Mouse (Mus musculus) liver, embryonic 15.5 days (tissue): ENCODE measurements around the gene Ghrhr. TPM values are rescaled to one million over a fixed set of nuclear protein-coding genes. Genes with fewer than 3 reads are reported as not detected.

Source experiments
- ATAC-seq: fragments of 200-750 bp; cut with Nextera tagmentation; 2 replicates; pipeline ENCODE4 v1.8.0; 2017; ENCODE audit warnings: moderate number of reproducible peaks, mild to moderate bottlenecking, moderate library complexity; ENCODE audit not compliant: insufficient read depth
- H3K27ac ChIP-seq: fragments of 300-500 bp; sonication (generic); replicated peaks from 2 replicates; pipeline ENCODE4 v1.5.1; 2015; ENCODE audit warnings: mild to moderate bottlenecking, inconsistent platforms
- H3K27me3 ChIP-seq: fragments of 300-500 bp; sonication (generic); 2 replicates; pipeline ENCODE4 v1.6.1; 2015; ENCODE audit warnings: mild to moderate bottlenecking, inconsistent platforms
- H3K36me3 ChIP-seq: fragments of 300-500 bp; sonication (generic); replicated peaks from 2 replicates; pipeline ENCODE4 v1.6.1; 2015; ENCODE audit warnings: moderate library complexity, mild to moderate bottlenecking, inconsistent platforms
- H3K4me1 ChIP-seq: fragments of 300-500 bp; sonication (generic); replicated peaks from 2 replicates; pipeline ENCODE4 v1.6.1; 2015; ENCODE audit warnings: inconsistent platforms
- H3K4me2 ChIP-seq: fragments of 300-500 bp; sonication (generic); 2 replicates; pipeline ENCODE4 v1.6.1; 2015; ENCODE audit warnings: moderate library complexity, mild to moderate bottlenecking, inconsistent platforms
- H3K4me3 ChIP-seq: fragments of 300-500 bp; sonication (generic); replicated peaks from 2 replicates; pipeline ENCODE4 v1.5.1; 2015; ENCODE audit warnings: mild to moderate bottlenecking, inconsistent platforms
- H3K9ac ChIP-seq: fragments of 300-500 bp; sonication (generic); 2 replicates; pipeline ENCODE4 v1.6.1; 2015; ENCODE audit warnings: moderate library complexity, mild to moderate bottlenecking, inconsistent platforms
- H3K9me3 ChIP-seq: fragments of 300-500 bp; sonication (generic); replicated peaks from 2 replicates; pipeline ENCODE4 v1.6.1; 2016; ENCODE audit warnings: inconsistent platforms
- WGBS: fragments of 180-500 bp; shearing (Covaris S2); methylation state at CpG from one replicate; pipeline ENCODE4 v1.1.7; 2015; ENCODE audit warnings: mixed read lengths; ENCODE audit not compliant: insufficient replicate concordance; 5-methylcytosine and 5-hydroxymethylcytosine counted together
- polyA plus RNA-seq: library from polyadenylated mRNA; unstranded; fragments of >200 nt; fragmentation: Nextera tagmentation; extraction: Ambion mirVana; gene quantifications from 2 replicates; pipeline ENCODE4 v1.2.1, GENCODE M21; 2015

Ghrhr gene
- polyA plus RNA-seq, 1 experiment from 2014 or later = 0.08 TPM

GRCm38 (mm10) chr6:55416202-55416601, 40.1 kb downstream of the Ghrhr start:
- H3K4me2 ChIP-seq = no peak overlapping the region
- H3K4me3 ChIP-seq = no peak overlapping the region
- H3K9ac ChIP-seq = no peak overlapping the region
- no peaks in the 10 kb centered on the region for H3K36me3 ChIP-seq
- WGBS = 69% methylated on average over 5 of the region's 5 CpGs
- no peaks in the 10 kb centered on the region for H3K9me3 ChIP-seq
- no peaks in the 10 kb centered on the region for H3K4me1 ChIP-seq
- no peak overlapping the region for H3K27ac ChIP-seq
- H3K27me3 ChIP-seq = no peaks in the 10 kb centered on the region; the same call in 1 of the 2 replicates
- ATAC-seq = no peak

GRCm38 (mm10) chr6:55418746-55419410, 42.8 kb downstream of the Ghrhr start:
- no peaks in the 10 kb centered on the region for H3K27me3 ChIP-seq
- no peak for ATAC-seq
- H3K27ac ChIP-seq = no peak overlapping the region
- H3K9ac ChIP-seq = no peak overlapping the region
- H3K36me3 ChIP-seq = no peaks in the 10 kb centered on the region
- H3K4me2 ChIP-seq = no peak overlapping the region
- no peaks in the 10 kb centered on the region for H3K4me1 ChIP-seq
- WGBS = 27% methylated on average over 2 of the region's 2 CpGs
- no peaks in the 10 kb centered on the region for H3K9me3 ChIP-seq
- H3K4me3 ChIP-seq = no peak overlapping the region

DNA sequence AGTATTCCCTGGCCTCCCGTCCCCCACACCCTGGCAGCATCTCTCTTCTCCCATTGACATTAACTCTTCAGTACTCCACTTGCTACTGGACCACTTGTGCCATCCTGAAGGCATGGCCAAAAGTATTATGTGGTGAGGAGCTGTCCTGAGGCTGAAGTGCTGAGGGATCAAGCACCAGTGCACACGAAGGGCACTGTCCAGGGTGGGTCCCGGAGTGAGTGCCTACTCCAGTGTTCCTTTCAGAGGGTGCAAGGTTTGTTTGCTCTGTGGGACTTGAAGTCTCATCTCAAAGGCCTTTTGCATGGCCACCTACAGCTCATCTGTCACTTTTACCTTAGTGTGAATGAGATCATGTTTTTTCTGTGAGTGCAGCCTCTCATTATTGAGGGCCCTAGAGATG, 44.3 kb downstream of the Ghrhr start:
- Histone ChIP-seq H3K9ac (no peak overlapping the region), H3K36me3 (no peaks in the 10 kb centered on the region), H3K9me3 (no peaks in the 10 kb centered on the region), H3K27me3 (no peaks in the 10 kb centered on the region), H3K27ac (no peak overlapping the region), H3K4me2 (no peak overlapping the region), H3K4me3 (no peak overlapping the region), H3K4me1 (no peaks in the 10 kb centered on the region)
- ATAC-seq = no peak
- 43% methylated on average over 3 of the region's 3 CpGs for WGBS

GRCm38 (mm10) chr6:55420869-55421361, 44.8 kb downstream of the Ghrhr start:
- Histone ChIP-seq H3K9me3 (no peaks in the 10 kb centered on the region), H3K9ac (no peak overlapping the region), H3K4me1 (no peaks in the 10 kb centered on the region), H3K27ac (no peak overlapping the region), H3K4me2 (no peak overlapping the region), H3K36me3 (no peaks in the 10 kb centered on the region), H3K4me3 (no peak overlapping the region), H3K27me3 (no peaks in the 10 kb centered on the region)
- no peak for ATAC-seq
- 15% methylated on average over 1 of the region's 1 CpGs for WGBS

- Histone ChIP-seq H3K4me3 (no peak overlapping the region), H3K9me3 (no peaks in the 10 kb centered on the region), H3K9ac (no peak overlapping the region), H3K4me2 (no peak overlapping the region), H3K27ac (no peak overlapping the region), H3K27me3 (no peaks in the 10 kb centered on the region), H3K36me3 (no peaks in the 10 kb centered on the region), H3K4me1 (no peaks in the 10 kb centered on the region)
- ATAC-seq = no peak
These were observed 56.0 kb downstream of the Ghrhr start for GRCm38 (mm10) chr6:55432121-55432520.

DNA sequence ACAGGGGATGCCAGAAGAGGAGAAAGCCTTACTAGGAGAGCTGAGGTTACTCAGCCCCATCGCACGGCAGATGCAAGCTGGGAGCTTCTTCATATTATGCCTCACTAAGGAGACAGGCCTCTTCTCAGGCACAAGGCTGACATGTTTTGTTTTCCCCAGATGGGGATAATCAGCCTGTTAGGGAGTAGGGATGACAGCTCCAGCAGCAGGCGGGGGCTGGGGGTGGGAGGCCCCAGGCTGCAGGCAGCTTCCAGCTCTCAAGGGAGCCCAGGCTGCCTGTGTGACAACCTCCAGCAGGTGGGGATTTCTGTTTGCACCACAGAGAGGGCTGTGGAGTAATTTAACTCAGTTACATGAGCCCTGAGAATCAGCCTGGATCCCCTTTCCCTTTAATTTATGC, 58.3 kb downstream of the Ghrhr start:
- Histone ChIP-seq H3K9ac (no peak overlapping the region), H3K4me1 (no peaks in the 10 kb centered on the region)
- no peak for ATAC-seq

GRCm38 (mm10) chr6:55435266-55436159, 59.4 kb downstream of the Ghrhr start:
- Histone ChIP-seq H3K4me1 (no peaks in the 10 kb centered on the region), H3K4me2 (no peak overlapping the region), H3K36me3 (no peaks in the 10 kb centered on the region), H3K27me3 (no peaks in the 10 kb centered on the region), H3K27ac (no peak overlapping the region), H3K9ac (no peak overlapping the region), H3K9me3 (no peaks in the 10 kb centered on the region), H3K4me3 (no peak overlapping the region)
- no peak for ATAC-seq
- 56% methylated on average over 8 of the region's 8 CpGs for WGBS

More for the DNA sequence above, 58.3 kb downstream of the Ghrhr start:
- Histone ChIP-seq H3K27me3 (no peaks in the 10 kb centered on the region), H3K4me3 (no peak overlapping the region), H3K9me3 (no peaks in the 10 kb centered on the region), H3K4me2 (no peak overlapping the region), H3K27ac (no peak overlapping the region), H3K36me3 (no peaks in the 10 kb centered on the region)
- 46% methylated on average over 3 of the region's 3 CpGs for WGBS

GRCm38 (mm10) chr6:55437919-55438318, 61.8 kb downstream of the Ghrhr start:
- Histone ChIP-seq H3K36me3 (no peaks in the 10 kb centered on the region), H3K4me2 (no peak overlapping the region), H3K27ac (no peak overlapping the region), H3K9ac (no peak overlapping the region), H3K9me3 (no peaks in the 10 kb centered on the region), H3K4me1 (no peaks in the 10 kb centered on the region), H3K27me3 (no peaks in the 10 kb centered on the region), H3K4me3 (no peak overlapping the region)
- no peak for ATAC-seq
- WGBS = 6% methylated on average over 3 of the region's 3 CpGs

Other genes with a start within 250 kb of the Ghrhr start
- 0.73 and 0.83 TPM in 2 replicates for gene Crhr2, start 243.3 kb upstream of the Ghrhr start, polyA plus RNA-seq
- gene Inmt, start 201.3 kb upstream of the Ghrhr start, polyA plus RNA-seq = 0.16 and 0.32 TPM in 2 replicates
- gene Mindy4, start 172.9 kb upstream of the Ghrhr start, polyA plus RNA-seq = 1.0 and 1.3 TPM in 2 replicates
- 75.8 and 85.1 TPM in 2 replicates for gene Aqp1, start 39.9 kb upstream of the Ghrhr start, polyA plus RNA-seq
- gene Adcyap1r1, start 75.7 kb downstream of the Ghrhr start, polyA plus RNA-seq = 0.10 and 0.24 TPM in 2 replicates